Mouse (Mus musculus): ENCODE measurements at regions not wholly inside any gene's neighbourhood (a gene's known extent, or its start where the extent isn't known, plus 50 kb on each side); places are given as distances from the start of the nearest gene placed in this dataset.

DNA sequence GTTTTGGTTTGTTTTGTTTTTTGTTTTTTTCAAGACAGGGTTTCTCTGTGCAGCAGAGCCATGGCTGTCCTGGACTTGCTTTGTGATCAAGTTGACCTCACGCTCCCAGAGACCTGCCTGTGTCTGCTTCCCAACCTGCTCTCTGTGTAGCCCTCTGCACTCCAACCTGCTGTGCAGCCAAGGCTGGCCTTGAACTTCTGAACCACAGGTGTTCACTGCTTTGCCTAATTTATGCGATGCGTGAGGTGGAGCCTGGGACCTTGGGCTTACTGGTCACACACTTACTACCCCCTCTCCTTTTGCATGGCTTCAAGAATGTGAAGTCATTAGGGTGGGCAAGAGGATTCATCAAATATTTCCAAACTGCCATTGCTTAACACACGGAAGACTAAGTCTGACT is 354.6 kb downstream of the Fam19a5 start:
- Histone ChIP-seq H3K27ac (ENCODE audit: control insufficient read depth, low read depth, low read length) (no peak overlapping the region), H3K4me1 (ENCODE audit: control insufficient read depth in 1 of 2, insufficient read depth in 2 of 2, low read length in 2 of 2) (no peaks in the 10 kb centered on the region), H3K36me3 (ENCODE audit: control insufficient read depth in 1 of 2, insufficient read depth in 2 of 2, low read length in 2 of 2) (no peaks in the 10 kb centered on the region), H3K27me3 (ENCODE audit: control insufficient read depth in 1 of 2, insufficient read depth in 2 of 2, low read length in 2 of 2) (no peaks in the 10 kb centered on the region), H3K9ac (ENCODE audit: control insufficient read depth, low read depth, low read length, poor library complexity, severe bottlenecking) (no peak overlapping the region), H3K79me2 (ENCODE audit: control insufficient read depth, insufficient read depth, low read length, poor library complexity) (no peaks in the 10 kb centered on the region), H3K9me3 (replicated peaks; ENCODE audit: insufficient read depth, low read length) (no peaks in the 10 kb centered on the region), H3K4me3 (ENCODE audit: control insufficient read depth in 1 of 2, insufficient read depth in 1 of 2, low read depth in 2 of 2, low read length in 2 of 2) (no peak overlapping the region)
- TF ChIP-seq SMC3 (IDR thresholded peaks at IDR 0.05; ENCODE audit: low read depth, low read length) (no peak), NELFE (IDR thresholded peaks at IDR 0.05; ENCODE audit: low read depth, low read length) (no peak), E2F4 (IDR thresholded peaks at IDR 0.05; ENCODE audit: borderline replicate concordance, low read depth, low read length) (no peak), SIN3A (IDR thresholded peaks at IDR 0.05; ENCODE audit: low read length) (no peak), JUND (IDR thresholded peaks at IDR 0.05; ENCODE audit: low read depth, low read length) (no peak), CTCF (IDR thresholded peaks at IDR 0.05 in 2 of 3, conservative IDR thresholded peaks at IDR 0.05 in 1 of 3; ENCODE audit: control insufficient read depth in 1 of 3, insufficient read depth in 1 of 3, low read depth in 2 of 3, low read length in 3 of 3, poor library complexity in 1 of 3, severe bottlenecking in 1 of 3) (no peak), ZNF384 (IDR thresholded peaks at IDR 0.05; ENCODE audit: low read depth, low read length) (no peak), MAFK (IDR thresholded peaks at IDR 0.05; ENCODE audit: borderline replicate concordance, low read depth, low read length) (no peak), MAZ (IDR thresholded peaks at IDR 0.05; ENCODE audit: low read depth, low read length) (no peak), CHD2 (IDR thresholded peaks at IDR 0.05; ENCODE audit: low read length) (no peak), MYB (IDR thresholded peaks at IDR 0.05; ENCODE audit: low read depth, low read length) (no peak), NRF1 (IDR thresholded peaks at IDR 0.05; ENCODE audit: insufficient read depth, low read depth, low read length, poor library complexity, severe bottlenecking) (no peak), MEF2A (IDR thresholded peaks at IDR 0.05; ENCODE audit: extremely low read depth, insufficient replicate concordance, low read depth, low read length, poor library complexity, severe bottlenecking) (no peak), KAT2A (conservative IDR thresholded peaks at IDR 0.05; ENCODE audit: low read depth, low read length) (no peak), ZC3H11A (IDR thresholded peaks at IDR 0.05; ENCODE audit: low read depth, low read length) (no peak), ZKSCAN1 (IDR thresholded peaks at IDR 0.05; ENCODE audit: low read depth, low read length) (no peak), ZMIZ1 (IDR thresholded peaks at IDR 0.05; ENCODE audit: low read depth, low read length) (no peak)
- DNase-seq (ENCODE audit: low read depth, low spot score) = no peak

GRCm38 (mm10) chr15:87904436-87904835 is 360.3 kb downstream of the Fam19a5 start:
- H3K36me3 ChIP-seq (ENCODE audit: control insufficient read depth in 1 of 2, insufficient read depth in 2 of 2, low read length in 2 of 2) = no peaks in the 10 kb centered on the region
- H3K9me3 ChIP-seq (replicated peaks; ENCODE audit: insufficient read depth, low read length) = no peaks in the 10 kb centered on the region
- H3K27me3 ChIP-seq (ENCODE audit: control insufficient read depth in 1 of 2, insufficient read depth in 2 of 2, low read length in 2 of 2) = no peaks in the 10 kb centered on the region
- no peak overlapping the region for H3K4me3 ChIP-seq (ENCODE audit: control insufficient read depth in 1 of 2, insufficient read depth in 1 of 2, low read depth in 2 of 2, low read length in 2 of 2)
- H3K79me2 ChIP-seq (ENCODE audit: control insufficient read depth, insufficient read depth, low read length, poor library complexity) = no peaks in the 10 kb centered on the region
- no peak overlapping the region for H3K9ac ChIP-seq (ENCODE audit: control insufficient read depth, low read depth, low read length, poor library complexity, severe bottlenecking)
- no peaks in the 10 kb centered on the region for H3K4me1 ChIP-seq (ENCODE audit: control insufficient read depth in 1 of 2, insufficient read depth in 2 of 2, low read length in 2 of 2)
- no peak for DNase-seq (ENCODE audit: low read depth, low spot score)
- TF ChIP-seq BHLHE40 (IDR thresholded peaks at IDR 0.05; ENCODE audit: borderline replicate concordance, low read depth, low read length) (no peak), CTCF (IDR thresholded peaks at IDR 0.05 in 2 of 3, conservative IDR thresholded peaks at IDR 0.05 in 1 of 3; ENCODE audit: control insufficient read depth in 1 of 3, insufficient read depth in 1 of 3, low read depth in 2 of 3, low read length in 3 of 3, poor library complexity in 1 of 3, severe bottlenecking in 1 of 3) (no peak), MEF2A (IDR thresholded peaks at IDR 0.05; ENCODE audit: extremely low read depth, insufficient replicate concordance, low read depth, low read length, poor library complexity, severe bottlenecking) (no peak), NELFE (IDR thresholded peaks at IDR 0.05; ENCODE audit: low read depth, low read length) (no peak), MXI1 (IDR thresholded peaks at IDR 0.05; ENCODE audit: low read depth, low read length) (no peak)
- no peak overlapping the region for H3K27ac ChIP-seq (ENCODE audit: control insufficient read depth, low read depth, low read length)
